Mouse (Mus musculus) left cerebral cortex, postnatal 36 days (tissue): ENCODE results near the gene 1700012B07Rik. TPM values are rescaled to one million over a fixed set of nuclear protein-coding genes. Genes with fewer than 3 reads are reported as not detected.

ENCODE experiments used
- DNase-seq, 2 experiments: peaks; one replicate each; pipeline ENCODE4 v3.0.0; 2021 to 2022; ENCODE audit warnings: low spot score in 2 of 2, mixed read lengths in 1 of 2
- intact Hi-C: fragments of 180-260 bp; cut with DNase I; formaldehyde crosslinking; loops from one replicate; pipeline ENCODE4 v1.15.1; 2025
- total RNA-seq, 2 experiments: library from RNA; stranded (reverse); gene quantifications; 2 replicates each; pipeline ENCODE4 v1.2.3; 2021

The 1700012B07Rik gene
- total RNA-seq, 2 experiments from 2014 or later: not detected

GRCm38 (mm10) chr11:109770185-109770584 lies 57.7 kb downstream of the 1700012B07Rik start:
- intact Hi-C loops: no loop called here
- DNase-seq: no peak

GRCm38 (mm10) chr11:109769091-109769490 lies 58.8 kb downstream of the 1700012B07Rik start:
- DNase-seq: no peak
- intact Hi-C loops: no loop called here

- intact Hi-C loops: no loop called here
These were observed 67.8 kb downstream of the 1700012B07Rik start for GRCm38 (mm10) chr11:109760063-109760462.

DNA sequence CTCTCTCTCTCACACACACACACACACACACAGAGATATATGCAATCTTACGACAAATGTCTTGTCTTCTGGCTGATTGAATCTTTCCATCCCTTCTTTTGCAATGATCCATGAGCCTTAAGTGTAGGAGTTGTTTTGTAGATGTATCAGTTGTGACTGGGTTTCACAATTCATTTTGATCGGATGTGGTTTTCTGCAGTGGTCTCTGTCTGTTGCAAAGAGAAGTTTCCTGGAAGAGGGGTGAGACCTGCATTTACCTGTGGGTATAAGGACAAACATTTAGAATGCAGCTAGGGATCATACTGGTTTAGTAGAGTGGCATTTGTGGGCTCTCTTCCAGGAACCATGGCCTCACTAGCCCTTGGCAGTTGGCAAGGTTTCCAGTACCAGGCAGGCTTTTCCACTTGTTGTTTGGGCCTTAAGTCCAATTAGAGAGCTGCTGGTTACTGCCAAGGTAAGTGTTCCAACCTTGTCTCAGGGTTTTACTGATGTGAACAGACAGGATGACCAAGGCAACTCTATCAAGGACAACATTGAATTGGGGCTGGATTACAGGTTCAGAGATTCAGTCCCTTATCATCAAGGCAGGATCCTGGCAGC lies 69.1 kb downstream of the 1700012B07Rik start:
- intact Hi-C loops: no loop called here
- no peak for DNase-seq

More at GRCm38 (mm10) chr11:109760063-109760462, 67.8 kb downstream of the 1700012B07Rik start:
- DNase-seq: no peak

GRCm38 (mm10) chr11:109754105-109754602 lies 73.7 kb downstream of the 1700012B07Rik start:
- peak in 1 of 2 experiments; percentile 10 for DNase-seq
- intact Hi-C loops: no loop called here

- intact Hi-C loops: no loop called here
- DNase-seq: no peak
These were observed 75.9 kb downstream of the 1700012B07Rik start for GRCm38 (mm10) chr11:109751636-109752603.

DNA sequence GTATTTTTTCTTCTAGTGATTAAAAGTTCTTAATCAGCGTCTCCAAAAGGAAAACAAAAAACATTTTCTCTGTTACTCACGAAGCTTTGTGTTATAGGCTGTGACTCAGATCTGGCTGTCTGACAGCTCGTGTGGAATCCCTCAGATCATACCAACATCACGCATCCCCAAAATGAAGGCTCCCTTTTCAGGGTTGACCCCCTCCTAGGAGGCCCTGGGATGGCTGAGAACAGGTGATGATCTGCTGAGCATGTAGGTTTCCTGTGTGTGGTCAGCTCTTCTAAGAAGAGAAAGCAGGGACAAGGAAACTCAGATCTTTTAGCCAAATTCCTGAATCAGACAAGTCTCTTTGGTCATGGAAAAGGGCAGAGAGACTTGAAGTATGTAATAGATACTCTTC lies 82.6 kb downstream of the 1700012B07Rik start:
- no peak for DNase-seq
- intact Hi-C loops: no loop called here

DNA sequence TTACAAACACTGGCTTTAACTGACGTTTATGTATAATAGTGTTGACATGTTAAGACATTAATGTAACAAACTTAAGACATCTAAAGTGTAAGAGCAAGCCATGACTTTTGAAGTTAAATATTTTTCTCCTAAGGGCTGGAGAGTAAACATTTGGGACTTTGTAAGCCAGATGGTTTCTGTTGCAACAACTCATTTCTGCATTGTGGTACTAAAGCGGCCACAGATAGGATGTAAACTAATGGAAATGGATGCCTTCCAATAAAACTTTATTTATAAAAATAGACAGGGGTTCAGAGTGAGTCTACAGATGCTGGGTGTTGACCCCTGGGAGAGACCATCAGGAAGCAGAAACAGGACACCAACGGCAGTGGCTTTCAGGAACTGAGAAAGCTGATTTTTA lies 89.9 kb downstream of the 1700012B07Rik start:
- intact Hi-C loops: no loop called here
- no peak for DNase-seq

Other genes with a start within 250 kb of the 1700012B07Rik start
- gene Wipi1, start 216.1 kb downstream of the 1700012B07Rik start, total RNA-seq: 10 to 100 TPM; 22.3 to 22.7 TPM
- gene Prkar1a, start 178.6 kb downstream of the 1700012B07Rik start, total RNA-seq: 100 to 1,000 TPM; 563 to 569 TPM
- 10 to 100 TPM; 14.0 to 15.6 TPM for gene Fam20a, start 105.8 kb downstream of the 1700012B07Rik start, total RNA-seq
- gene Abca8b, start 167.8 kb upstream of the 1700012B07Rik start, total RNA-seq: 10 to 100 TPM; 11.1 to 12.3 TPM